Mouse (Mus musculus): Measurements from ENCODE around the gene Nrip2. TPM values are rescaled to one million over a fixed set of nuclear protein-coding genes. Genes with fewer than 3 reads are reported as not detected.
A peak's percentile ranks its signal among the peaks of the same experiment; 100 is the strongest.

Nrip2 gene
- total RNA-seq, 2 experiments from 2014 or later = not detected

DNA sequence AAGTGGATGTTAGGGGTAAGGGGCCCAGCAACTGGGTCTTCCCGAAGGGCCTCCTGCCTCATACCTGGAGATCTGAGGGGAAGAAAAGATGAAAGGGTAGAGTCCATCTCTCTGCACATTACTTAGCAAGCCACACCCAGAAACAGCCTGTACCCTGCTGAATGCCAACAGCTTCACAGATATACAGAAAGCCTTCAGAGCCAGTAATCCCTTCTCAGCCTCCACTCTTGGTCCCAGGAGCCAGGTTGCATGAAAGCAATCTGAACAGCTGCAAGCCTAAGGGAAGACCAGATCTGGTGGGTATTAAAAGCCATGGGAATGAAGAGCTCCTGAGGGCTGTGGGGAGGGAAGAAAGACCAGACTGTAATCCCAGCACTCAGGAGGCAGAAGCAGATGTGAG, 9.9 kb upstream of the Nrip2 start:
- ATAC-seq (replicated peaks; ENCODE audit: low FRiP score, low TSS enrichment, poor library complexity, severe bottlenecking) = no peak

DNA sequence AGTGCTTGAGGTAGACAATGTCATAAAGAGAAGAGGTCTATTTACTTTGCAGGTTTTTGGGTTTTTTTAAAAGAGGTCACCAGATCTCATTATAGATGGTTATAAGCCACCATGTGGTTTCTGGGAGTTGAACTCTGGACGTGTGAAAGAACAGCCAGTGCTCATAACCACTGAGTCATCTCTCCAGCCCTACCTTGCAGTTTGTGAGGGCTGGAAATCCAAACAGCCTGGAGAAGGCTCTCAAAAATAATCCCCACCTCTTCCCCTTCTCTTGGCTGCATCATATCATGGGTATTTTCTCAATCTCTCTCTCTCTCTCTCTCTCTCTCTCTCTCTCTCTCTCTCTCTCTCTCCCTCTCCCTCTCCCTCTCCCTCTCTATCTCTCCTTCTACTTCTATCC, 8.4 kb upstream of the Nrip2 start:
- no peak for ATAC-seq (replicated peaks; ENCODE audit: low FRiP score, low TSS enrichment, poor library complexity, severe bottlenecking)

- no peak for ATAC-seq (replicated peaks; ENCODE audit: low FRiP score, low TSS enrichment, poor library complexity, severe bottlenecking)
These were observed 1.4 kb upstream of the Nrip2 start for GRCm38 (mm10) chr6:128397574-128398261.

GRCm38 (mm10) chr6:128399421-128400185, 507 bp downstream of the Nrip2 start:
- ATAC-seq (replicated peaks; ENCODE audit: low FRiP score, low TSS enrichment, poor library complexity, severe bottlenecking) = no peak

DNA sequence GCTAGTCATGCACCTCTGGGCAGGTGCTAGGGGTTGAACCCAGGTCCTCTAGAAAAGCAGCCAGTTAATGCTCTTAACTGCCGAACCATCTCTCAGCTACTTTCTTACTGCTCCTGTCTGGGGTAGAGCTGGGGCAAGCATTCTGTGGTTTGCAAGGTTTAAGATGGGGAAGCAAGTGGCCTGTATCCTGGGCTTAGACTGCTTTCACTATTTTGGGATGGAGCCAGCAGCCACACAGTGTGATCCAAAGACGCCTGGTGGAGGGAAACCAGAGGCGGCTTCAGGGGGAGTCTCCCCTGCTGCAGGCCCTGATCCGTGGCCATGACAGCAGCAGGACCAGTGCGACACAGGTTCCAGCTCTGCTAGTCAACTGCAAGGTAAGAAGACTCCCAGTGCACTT, 5.6 kb downstream of the Nrip2 start:
- ATAC-seq (replicated peaks; ENCODE audit: low FRiP score, low TSS enrichment, poor library complexity, severe bottlenecking) = peak; percentile 18; the same call in 1 of the 2 replicates

DNA sequence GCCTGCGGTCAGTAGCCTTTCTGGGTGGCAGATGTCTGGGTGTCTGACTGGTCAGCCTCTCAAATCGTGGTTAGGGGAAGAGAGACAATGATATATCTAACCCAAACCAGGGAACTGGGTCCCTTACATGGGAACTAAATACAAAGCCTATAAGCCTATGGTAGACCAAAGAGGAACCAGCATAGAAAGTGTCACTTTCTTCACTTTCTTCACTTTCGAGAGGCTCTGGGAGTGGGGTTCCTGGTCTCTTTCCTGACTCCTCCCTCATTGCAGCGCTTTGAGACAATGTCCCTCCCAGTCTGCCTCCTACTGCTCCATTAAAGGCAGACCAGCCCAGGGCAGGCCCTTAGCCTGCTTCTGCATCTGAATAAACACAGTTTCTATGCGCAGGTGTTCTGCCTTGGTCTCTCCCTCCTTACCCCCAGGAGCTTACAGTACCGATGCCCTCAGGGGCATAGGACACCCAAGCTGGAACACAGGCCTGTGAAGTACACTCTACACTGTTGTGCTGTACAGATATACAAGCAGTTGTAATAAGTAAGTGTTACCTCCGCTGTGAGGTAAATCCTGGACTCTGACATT, 9.5 kb downstream of the Nrip2 start:
- ATAC-seq (replicated peaks; ENCODE audit: low FRiP score, low TSS enrichment, poor library complexity, severe bottlenecking) = no peak

DNA sequence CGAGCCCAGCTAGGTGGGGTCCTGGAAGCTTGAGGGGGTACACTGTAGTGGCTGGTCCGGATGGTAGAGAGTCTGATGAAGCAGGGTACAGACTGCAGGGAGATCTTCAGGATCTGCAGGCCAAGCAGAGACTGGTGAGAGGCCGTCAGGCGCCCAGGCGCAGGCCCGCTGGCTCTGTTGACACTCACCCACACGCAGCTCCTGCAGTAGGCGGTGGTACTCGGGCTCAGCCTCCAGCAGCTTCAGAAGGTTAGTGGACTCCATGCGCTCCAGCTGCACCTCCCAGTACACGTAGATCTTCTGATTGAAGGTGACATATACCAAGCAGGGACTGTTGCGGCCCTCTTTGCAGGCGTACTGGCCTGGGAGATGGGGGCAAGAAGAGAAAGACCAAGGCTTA, 11.2 kb downstream of the Nrip2 start:
- ATAC-seq (replicated peaks; ENCODE audit: low FRiP score, low TSS enrichment, poor library complexity, severe bottlenecking) = no peak

DNA sequence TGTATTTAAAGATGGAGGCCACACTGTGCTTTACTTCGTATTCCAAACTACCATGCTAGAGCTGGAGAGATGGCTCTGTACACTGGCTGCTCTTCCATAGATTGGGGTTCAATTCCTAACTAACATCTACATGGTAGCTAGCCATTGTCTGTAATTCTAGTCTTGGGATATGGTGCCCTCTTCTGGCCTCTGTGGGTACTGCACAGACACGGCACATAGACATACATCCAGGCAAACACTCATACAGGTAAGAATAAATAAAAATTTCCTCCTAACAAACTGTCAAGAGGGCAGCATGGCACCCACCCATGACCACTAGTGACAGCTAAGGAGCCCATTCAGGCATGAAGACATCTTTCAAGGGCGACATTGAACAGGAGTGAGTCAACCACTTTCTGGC, 12.0 kb downstream of the Nrip2 start:
- ATAC-seq (replicated peaks; ENCODE audit: low FRiP score, low TSS enrichment, poor library complexity, severe bottlenecking) = peak; percentile 81

GRCm38 (mm10) chr6:128416169-128416568, 17.1 kb downstream of the Nrip2 start:
- no peak for ATAC-seq (replicated peaks; ENCODE audit: low FRiP score, low TSS enrichment, poor library complexity, severe bottlenecking)

DNA sequence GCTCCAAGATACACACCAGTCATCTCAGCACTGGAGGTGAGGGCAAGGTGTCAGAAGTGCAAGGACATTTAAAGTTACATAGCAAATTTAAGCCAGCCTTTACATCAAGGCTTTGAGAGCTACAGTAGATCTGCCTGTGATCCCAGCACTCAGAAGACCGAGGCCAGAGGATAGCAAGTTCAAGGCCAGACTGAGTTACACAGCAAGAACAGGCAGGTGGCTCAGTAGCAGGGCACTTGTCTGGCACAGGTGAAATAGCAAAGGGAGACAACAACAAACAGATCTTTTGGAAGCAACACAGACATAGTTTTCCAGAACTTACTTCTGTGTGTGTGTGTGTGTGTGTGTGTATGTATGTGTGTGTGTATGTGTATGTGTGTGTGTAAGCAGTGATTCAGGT, 19.0 kb downstream of the Nrip2 start:
- ATAC-seq (replicated peaks; ENCODE audit: low FRiP score, low TSS enrichment, poor library complexity, severe bottlenecking) = no peak

DNA sequence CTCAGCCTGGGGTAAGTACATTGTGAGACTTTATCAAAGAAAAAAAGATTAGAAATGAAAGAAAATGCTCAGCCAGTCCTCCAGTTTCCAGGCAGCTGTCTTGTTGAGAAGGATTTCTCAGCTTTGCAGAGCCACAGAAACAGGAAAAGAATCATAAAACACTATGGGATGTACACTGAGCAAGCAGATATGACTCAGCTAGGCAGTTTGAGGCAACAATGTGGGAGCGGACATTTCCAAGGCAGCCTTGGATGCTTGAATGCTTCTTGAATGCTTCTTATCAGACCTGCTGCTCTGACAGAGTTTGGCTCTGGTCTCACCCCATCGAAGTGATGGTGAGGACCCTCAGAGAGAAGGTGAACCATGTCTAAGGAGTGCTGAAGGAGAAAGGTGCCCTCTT, 21.9 kb downstream of the Nrip2 start:
- ATAC-seq (replicated peaks; ENCODE audit: low FRiP score, low TSS enrichment, poor library complexity, severe bottlenecking) = no peak

GRCm38 (mm10) chr6:128421480-128421879, 22.4 kb downstream of the Nrip2 start:
- ATAC-seq (replicated peaks; ENCODE audit: low FRiP score, low TSS enrichment, poor library complexity, severe bottlenecking) = no peak

DNA sequence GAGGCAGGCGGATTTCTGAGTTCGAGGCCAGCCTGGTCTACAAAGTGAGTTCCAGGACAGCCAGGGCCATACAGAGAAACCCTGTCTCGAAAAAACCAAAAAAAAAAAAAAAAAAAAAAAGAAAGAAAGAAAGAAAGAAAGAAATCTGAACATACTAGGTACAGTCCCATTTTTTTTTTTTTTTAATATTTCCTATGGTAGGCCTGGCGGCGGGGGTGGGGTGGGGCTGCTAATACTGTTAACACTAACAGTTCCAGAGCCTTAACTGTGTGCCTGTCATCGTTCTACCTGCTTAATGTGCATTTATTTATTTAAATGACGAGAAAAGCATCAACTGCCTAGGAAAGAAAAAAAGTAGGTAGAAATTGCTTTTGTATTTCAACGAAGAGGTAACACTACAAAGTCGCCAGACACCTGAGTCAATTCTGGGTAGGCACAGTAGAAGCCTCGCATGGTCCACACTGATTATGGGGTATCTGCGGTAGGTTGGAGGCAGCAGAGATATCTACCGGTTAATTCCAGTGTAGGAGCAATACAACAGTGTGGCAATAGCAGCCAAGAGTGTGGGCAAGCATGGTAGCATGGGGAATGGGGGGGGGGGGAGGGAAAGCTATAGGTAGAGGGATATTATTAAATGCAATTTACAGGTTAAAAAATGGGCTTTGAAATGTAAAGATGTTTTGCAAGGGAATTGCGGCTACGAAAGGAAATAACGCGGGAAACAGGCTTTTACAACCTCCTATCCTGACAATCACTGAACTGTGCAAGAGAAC, 24.6 kb downstream of the Nrip2 start:
- ATAC-seq (replicated peaks; ENCODE audit: low FRiP score, low TSS enrichment, poor library complexity, severe bottlenecking) = peak; percentile 77

- ATAC-seq (replicated peaks; ENCODE audit: low FRiP score, low TSS enrichment, poor library complexity, severe bottlenecking) = peak; percentile 89
These were observed 25.3 kb downstream of the Nrip2 start, which contains the start of gene Itfg2 for GRCm38 (mm10) chr6:128424269-128425019. Itfg2 (minus strand) TSS chr6:128424931.

GRCm38 (mm10) chr6:128425046-128425445, 25.9 kb downstream of the Nrip2 start:
- no peak for ATAC-seq (replicated peaks; ENCODE audit: low FRiP score, low TSS enrichment, poor library complexity, severe bottlenecking)

- no peak for ATAC-seq (replicated peaks; ENCODE audit: low FRiP score, low TSS enrichment, poor library complexity, severe bottlenecking)
These were observed 28.5 kb downstream of the Nrip2 start for GRCm38 (mm10) chr6:128427571-128427970.

- ATAC-seq (replicated peaks; ENCODE audit: low FRiP score, low TSS enrichment, poor library complexity, severe bottlenecking) = 0 out of 2 replicates have a peak, but pooled peaks have one; percentile 11
These were observed 30.2 kb downstream of the Nrip2 start for GRCm38 (mm10) chr6:128429300-128429699.

DNA sequence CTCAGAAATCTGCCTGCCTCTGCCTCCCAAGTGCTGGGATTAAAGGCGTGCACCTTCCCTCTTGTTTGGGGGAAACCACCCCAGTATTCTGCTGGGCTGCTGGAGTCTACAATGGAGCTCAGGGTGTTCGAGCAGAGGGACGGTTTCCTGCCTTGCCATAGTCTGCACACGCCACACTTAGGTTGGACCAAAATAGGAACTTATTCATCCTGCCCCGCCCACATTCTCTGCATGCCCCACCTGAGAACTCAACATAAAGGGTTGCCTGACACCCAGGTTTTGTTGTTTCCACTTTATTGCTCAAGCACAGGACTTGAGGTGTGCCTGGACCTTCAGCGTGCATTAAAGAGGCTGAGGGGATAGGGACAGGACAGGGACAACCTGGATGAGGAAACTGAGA, 30.7 kb downstream of the Nrip2 start:
- ATAC-seq (replicated peaks; ENCODE audit: low FRiP score, low TSS enrichment, poor library complexity, severe bottlenecking) = no peak

DNA sequence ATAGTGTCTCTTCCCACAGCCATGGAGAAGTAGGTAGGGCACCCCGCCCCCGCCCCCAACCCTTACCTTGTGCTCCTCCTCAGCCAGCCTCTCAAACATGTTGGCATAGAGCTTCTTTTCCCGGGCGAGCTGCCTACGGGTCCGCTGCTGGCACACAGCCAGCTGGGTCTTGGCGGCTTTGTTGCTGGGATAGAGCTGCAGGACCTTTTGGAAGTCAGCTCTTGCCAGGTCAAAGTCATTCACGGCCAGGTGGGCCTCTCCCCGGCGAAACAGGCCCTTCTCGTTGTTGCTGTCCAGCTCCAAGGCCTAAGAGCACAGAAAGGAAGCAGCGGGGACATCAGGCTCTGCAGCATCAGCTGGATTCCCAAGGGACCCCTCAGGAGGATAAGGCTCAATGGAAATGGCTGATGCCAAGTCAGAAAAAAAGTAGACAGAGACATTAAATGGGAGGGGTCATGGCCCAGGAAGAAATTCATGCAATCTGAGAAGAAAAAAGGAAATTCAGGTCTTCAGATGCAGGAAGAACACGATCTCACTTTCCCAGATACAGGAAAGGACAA, 33.3 kb downstream of the Nrip2 start:
- no peak for ATAC-seq (replicated peaks; ENCODE audit: low FRiP score, low TSS enrichment, poor library complexity, severe bottlenecking)

Measured in megakaryocyte-erythroid progenitor cell, adult 5-6 weeks (primary cell).